Mouse (Mus musculus): ENCODE results near the gene Dis3l2.

The Dis3l2 gene

GRCm38 (mm10) chr1:86925776-86926175, 222.2 kb downstream of the Dis3l2 start:
- DNase-seq: no peak

GRCm38 (mm10) chr1:86931606-86932379, 228.2 kb downstream of the Dis3l2 start:
- DNase-seq: no peak

- no peak for DNase-seq
These were observed 229.2 kb downstream of the Dis3l2 start for GRCm38 (mm10) chr1:86932810-86933209.

- DNase-seq: no peak
These were observed 230.0 kb downstream of the Dis3l2 start for GRCm38 (mm10) chr1:86933656-86934055.

GRCm38 (mm10) chr1:86951501-86952205, 248.0 kb downstream of the Dis3l2 start:
- DNase-seq: no peak

- DNase-seq: no peak
These were observed 252.2 kb downstream of the Dis3l2 start for GRCm38 (mm10) chr1:86955801-86956200.

- peak; percentile 32 for DNase-seq
These were observed 264.8 kb downstream of the Dis3l2 start for GRCm38 (mm10) chr1:86968261-86968964.

- DNase-seq: no peak
These were observed 265.6 kb downstream of the Dis3l2 start for GRCm38 (mm10) chr1:86969173-86969725.

GRCm38 (mm10) chr1:86972693-86973092, 269.1 kb downstream of the Dis3l2 start:
- DNase-seq: no peak

- DNase-seq: no peak
These were observed 273.4 kb downstream of the Dis3l2 start for GRCm38 (mm10) chr1:86977018-86977417.

GRCm38 (mm10) chr1:86986372-86986771, 282.8 kb downstream of the Dis3l2 start:
- no peak for DNase-seq

GRCm38 (mm10) chr1:86992849-86993248, 289.2 kb downstream of the Dis3l2 start:
- peak; percentile 23 for DNase-seq

GRCm38 (mm10) chr1:86994023-86994422, 290.4 kb downstream of the Dis3l2 start:
- no peak for DNase-seq

GRCm38 (mm10) chr1:86998051-86998450, 294.4 kb downstream of the Dis3l2 start:
- DNase-seq: no peak

GRCm38 (mm10) chr1:87001365-87001764, 297.8 kb downstream of the Dis3l2 start:
- DNase-seq: no peak

GRCm38 (mm10) chr1:87002545-87003168, 299.0 kb downstream of the Dis3l2 start:
- DNase-seq: peak; percentile 48

- DNase-seq: peak; percentile 62
These were observed 299.6 kb downstream of the Dis3l2 start for GRCm38 (mm10) chr1:87003169-87003552.

GRCm38 (mm10) chr1:87006425-87006824, 302.8 kb downstream of the Dis3l2 start:
- DNase-seq: no peak

- no peak for DNase-seq
These were observed 304.6 kb downstream of the Dis3l2 start for GRCm38 (mm10) chr1:87008211-87008610.

GRCm38 (mm10) chr1:87009156-87009555, 305.5 kb downstream of the Dis3l2 start:
- DNase-seq: no peak

GRCm38 (mm10) chr1:87010629-87011330, 307.2 kb downstream of the Dis3l2 start:
- peak; percentile 11 for DNase-seq

- DNase-seq: peak; percentile 48
These were observed 308.1 kb downstream of the Dis3l2 start for GRCm38 (mm10) chr1:87011718-87012117.
